Mouse (Mus musculus): ENCODE data around the gene Casq2.
"Not testable (repeated sequence)": the region's sequence is repeated elsewhere in the genome, so short reads cannot be mapped to it uniquely, and the experiment has no call there.

Casq2 gene

GRCm38 (mm10) chr3:102159423-102160325 lies 73.5 kb downstream of the Casq2 start:
- in situ Hi-C loops (cut with MboI, MseI), result no loop called here

- in situ Hi-C loops (cut with MboI, MseI), result not testable (repeated sequence)
Measured at GRCm38 (mm10) chr3:102163861-102164260, 77.6 kb downstream of the Casq2 start.

- in situ Hi-C loops (cut with MboI, MseI), result no loop called here
Measured at GRCm38 (mm10) chr3:102164911-102165310, 78.7 kb downstream of the Casq2 start.

- in situ Hi-C loops (cut with MboI, MseI), result no loop called here
Measured at GRCm38 (mm10) chr3:102165536-102166286, 79.5 kb downstream of the Casq2 start.

GRCm38 (mm10) chr3:102166287-102166620 lies 80.0 kb downstream of the Casq2 start:
- in situ Hi-C loops (cut with MboI, MseI), result no loop called here

GRCm38 (mm10) chr3:102166794-102167193 lies 80.6 kb downstream of the Casq2 start:
- in situ Hi-C loops (cut with MboI, MseI), result no loop called here

- in situ Hi-C loops (cut with MboI, MseI), result no loop called here
Measured at GRCm38 (mm10) chr3:102167555-102168210, 81.5 kb downstream of the Casq2 start.

- in situ Hi-C loops (cut with MboI, MseI), result no loop called here
Measured at GRCm38 (mm10) chr3:102169197-102169905, 83.1 kb downstream of the Casq2 start.

- in situ Hi-C loops (cut with MboI, MseI), result no loop called here
Measured at GRCm38 (mm10) chr3:102174118-102174865, 88.1 kb downstream of the Casq2 start.

- in situ Hi-C loops (cut with MboI, MseI), result no loop called here
Measured at GRCm38 (mm10) chr3:102175701-102176100, 89.5 kb downstream of the Casq2 start.

GRCm38 (mm10) chr3:102176116-102176515 lies 89.9 kb downstream of the Casq2 start:
- in situ Hi-C loops (cut with MboI, MseI), result no loop called here

GRCm38 (mm10) chr3:102177837-102178615 lies 91.8 kb downstream of the Casq2 start:
- in situ Hi-C loops (cut with MboI, MseI), result no loop called here

- in situ Hi-C loops (cut with MboI, MseI), result no loop called here
Measured at GRCm38 (mm10) chr3:102179869-102180268, 93.7 kb downstream of the Casq2 start.

- in situ Hi-C loops (cut with MboI, MseI), result no loop called here
Measured at GRCm38 (mm10) chr3:102180746-102181145, 94.5 kb downstream of the Casq2 start.

- in situ Hi-C loops (cut with MboI, MseI), result no loop called here
Measured at GRCm38 (mm10) chr3:102181191-102181590, 95.0 kb downstream of the Casq2 start.

- in situ Hi-C loops (cut with MboI, MseI), result no loop called here
Measured at GRCm38 (mm10) chr3:102182601-102183000, 96.4 kb downstream of the Casq2 start.

- in situ Hi-C loops (cut with MboI, MseI), result no loop called here
Measured at GRCm38 (mm10) chr3:102184721-102185120, 98.5 kb downstream of the Casq2 start.

- in situ Hi-C loops (cut with MboI, MseI), result no loop called here
Measured at GRCm38 (mm10) chr3:102187401-102187800, 101.2 kb downstream of the Casq2 start.

GRCm38 (mm10) chr3:102188972-102189371 lies 102.8 kb downstream of the Casq2 start:
- in situ Hi-C loops (cut with MboI, MseI), result no loop called here

GRCm38 (mm10) chr3:102190015-102190414 lies 103.8 kb downstream of the Casq2 start:
- in situ Hi-C loops (cut with MboI, MseI), result no loop called here

Data from T-helper 2 cell (primary cell).